Mouse (Mus musculus) brain, adult 10 weeks (tissue): ENCODE results near the gene Glt8d2. TPM values are rescaled to one million over a fixed set of nuclear protein-coding genes. Genes with fewer than 3 reads are reported as not detected.

Experiments used
- polyA plus RNA-seq: library from polyadenylated mRNA; stranded (reverse); fragments of 350-450 nt; fragmentation: Illumina TruSeq; extraction: RNeasy Lipid Tissue Mini Kit (QIAGEN cat#74804); gene quantifications from one replicate; pipeline ENCODE4 v1.2.3, GENCODE M21; 2015; ENCODE audit warnings: low read depth, low replicate concordance

Gene Glt8d2
- polyA plus RNA-seq: 21.0 TPM

DNA sequence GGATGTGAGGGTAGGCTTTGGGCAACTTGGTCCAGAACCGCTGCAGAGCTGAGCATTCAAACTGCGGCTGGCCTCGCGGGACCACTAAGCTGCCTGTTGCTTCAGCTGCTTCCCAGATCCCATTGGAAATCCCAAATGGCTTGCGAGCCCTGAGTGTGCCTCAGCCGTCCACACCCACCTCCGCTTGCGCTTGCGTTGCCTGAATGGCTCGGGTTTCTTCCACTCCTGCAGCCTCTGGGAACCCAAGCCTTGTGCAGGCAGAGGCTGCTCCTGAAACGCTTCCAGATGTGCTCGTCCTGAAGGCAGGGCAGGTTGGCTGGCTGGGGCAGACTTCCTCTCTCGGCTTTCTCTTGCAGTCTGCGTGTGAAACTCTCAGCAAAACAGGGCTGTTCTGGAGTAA is at the start of gene Glt8d2:
Gene Glt8d2 (minus strand): TSS at position 157 of the 400 bp plus-strand sequence.

DNA sequence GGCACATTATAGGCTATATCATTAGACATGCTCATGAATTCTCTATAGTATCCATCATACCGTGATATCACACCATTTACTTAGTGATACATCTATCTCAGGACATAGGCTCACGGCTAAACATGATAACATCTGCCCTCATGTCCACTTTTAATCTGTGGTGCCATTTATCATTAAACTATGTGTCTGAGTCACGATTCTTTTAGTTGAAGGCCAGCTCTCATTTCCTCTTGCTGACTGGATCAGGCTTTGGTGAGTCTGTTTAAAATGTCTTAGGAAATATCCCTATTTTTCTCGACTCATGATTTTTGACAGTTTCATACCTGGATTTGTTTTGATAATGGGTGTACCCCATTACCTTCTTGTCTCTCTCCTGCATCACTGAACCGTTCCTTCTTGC is 5.5 kb upstream of the Glt8d2 start, which contains the start of gene Hcfc2:
Gene Hcfc2 (plus strand): TSS at position 205 of the 400 bp plus-strand sequence.

DNA sequence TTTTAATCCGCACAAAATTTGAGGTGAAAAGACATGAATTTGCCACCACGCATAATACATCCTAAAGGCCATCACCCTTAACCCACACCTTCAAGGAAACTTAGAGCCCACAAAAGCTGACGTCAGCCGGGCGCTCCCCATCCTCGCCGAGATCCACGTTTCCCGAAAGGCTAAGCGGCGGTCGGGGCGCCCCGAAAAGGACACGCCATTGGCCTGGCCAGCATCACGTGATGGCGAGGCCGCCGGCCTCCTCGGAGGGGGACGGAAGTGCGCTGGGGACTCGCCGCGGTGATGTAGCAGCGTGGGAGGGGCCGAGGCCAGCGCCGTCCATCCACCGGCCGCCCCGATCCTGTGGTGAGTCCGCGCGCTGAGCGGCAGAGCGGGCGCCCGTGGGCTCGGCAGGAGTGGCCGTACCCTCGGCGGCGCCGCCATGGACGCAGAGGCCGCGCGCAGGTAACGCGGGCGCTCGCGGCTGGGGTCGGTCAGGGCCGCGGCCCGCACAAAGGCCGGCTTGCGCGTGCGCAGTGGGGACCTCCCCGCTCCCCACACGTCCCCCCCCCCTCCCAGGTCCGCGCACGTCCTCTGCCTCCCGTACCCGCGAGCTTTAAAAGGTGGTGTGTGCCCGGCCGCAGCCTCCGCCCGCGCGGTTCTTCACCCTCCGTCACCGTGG is 60.7 kb downstream of the Glt8d2 start, which contains the start of gene Tdg:
Gene Tdg (plus strand): TSS at position 243 of the 670 bp plus-strand sequence.

DNA sequence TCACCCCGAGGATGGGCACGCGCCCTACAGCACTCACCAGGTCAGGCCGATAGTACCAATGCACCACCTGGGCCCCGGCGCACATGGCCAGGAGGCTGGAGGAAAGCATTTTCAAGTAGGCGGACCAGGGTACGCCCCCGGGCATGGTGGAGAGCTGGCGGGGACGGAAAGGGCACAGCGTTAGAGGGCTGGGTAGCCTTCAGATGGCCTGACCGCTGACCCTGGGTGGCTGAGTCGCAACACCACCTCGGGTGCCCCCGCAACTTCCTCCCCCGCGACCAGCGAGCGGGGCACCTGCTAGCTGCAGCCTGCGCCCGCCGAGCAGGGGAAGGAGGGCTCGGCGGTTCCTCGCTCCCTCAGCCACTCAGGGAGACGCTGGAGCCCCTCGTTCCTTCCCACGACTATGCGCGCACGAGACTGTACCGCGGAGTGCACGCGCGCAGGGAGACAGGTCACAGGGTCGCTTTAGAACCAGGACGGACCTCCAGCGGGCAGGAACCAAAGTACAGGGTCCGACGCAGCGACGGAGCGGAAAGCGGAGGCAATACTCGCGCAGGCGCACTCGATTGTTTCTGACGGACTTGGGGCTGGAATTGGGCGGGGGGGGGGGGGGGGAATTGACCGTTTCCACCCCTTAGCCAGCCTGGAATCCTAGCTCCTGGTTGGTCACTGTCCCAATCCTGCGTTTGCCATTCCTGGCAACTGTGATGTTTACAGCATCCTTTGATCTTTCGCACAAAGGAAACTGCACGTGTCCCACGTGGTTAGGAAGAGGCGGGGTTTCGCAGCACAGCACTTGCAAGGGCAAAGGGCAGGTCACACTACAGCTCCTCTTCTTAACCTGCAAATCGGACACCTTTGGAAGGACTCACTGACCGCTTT is 67.5 kb downstream of the Glt8d2 start, which contains the start of gene 1190007I07Rik:
Gene 1190007I07Rik (minus strand): TSS at position 558 of the 882 bp plus-strand sequence.

Other genes starting within 250 kb of the Glt8d2 start
- not detected for gene Gm1553, start 198.0 kb downstream of the Glt8d2 start, polyA plus RNA-seq
- 26.6 TPM for gene 1190007I07Rik, start 67.4 kb downstream of the Glt8d2 start, polyA plus RNA-seq
- gene Tdg, start 60.8 kb downstream of the Glt8d2 start, polyA plus RNA-seq: 43.4 TPM
- 33.6 TPM for gene Hcfc2, start 5.5 kb upstream of the Glt8d2 start, polyA plus RNA-seq
- gene Nfyb, start 73.5 kb upstream of the Glt8d2 start, polyA plus RNA-seq: 55.4 TPM
- gene Txnrd1, start 143.3 kb upstream of the Glt8d2 start, polyA plus RNA-seq: 49.7 TPM
- 0.59 TPM for gene Eid3, start 176.0 kb upstream of the Glt8d2 start, polyA plus RNA-seq